Mouse (Mus musculus): ENCODE measurements around the gene Cpeb1. TPM values are rescaled to one million over a fixed set of nuclear protein-coding genes. Genes with fewer than 3 reads are reported as not detected.
"Not testable (repeated sequence)": the region's sequence is repeated elsewhere in the genome, so short reads cannot be mapped to it uniquely, and the experiment has no call there.

Cpeb1 gene
- polyA plus RNA-seq, 1 experiment from 2014 or later: 2.9 TPM

GRCm38 (mm10) chr7:81479531-81480090 lies 24.3 kb upstream of the Cpeb1 start:
- Histone ChIP-seq H3K4me1 (ENCODE audit: control insufficient read depth, insufficient read depth, low read length) (no peaks in the 10 kb centered on the region), H3K4me3 (ENCODE audit: low read depth, low read length) (no peak overlapping the region), H3K4me2 (no peak overlapping the region), H3K36me3 (ENCODE audit: control insufficient read depth, insufficient read depth, low read length) (no peaks in the 10 kb centered on the region), H3K27ac (ENCODE audit: low read depth, low read length) (no peak overlapping the region), H3K9me3 (replicated peaks; ENCODE audit: control insufficient read depth, low read length) (no peaks in the 10 kb centered on the region), H3K27me3 (ENCODE audit: control insufficient read depth, insufficient read depth, low read length) (peaks cover 20% of the 10 kb centered on the region), H3K9ac (ENCODE audit: low read depth, low read length) (no peak overlapping the region)
- whole genome bisulfite sequencing (ENCODE audit: insufficient replicate concordance): 65% methylated on average over 3 of the region's 3 CpGs
- ATAC-seq (replicated peaks; ENCODE audit: insufficient number of reproducible peaks, low FRiP score, low TSS enrichment): no peak

DNA sequence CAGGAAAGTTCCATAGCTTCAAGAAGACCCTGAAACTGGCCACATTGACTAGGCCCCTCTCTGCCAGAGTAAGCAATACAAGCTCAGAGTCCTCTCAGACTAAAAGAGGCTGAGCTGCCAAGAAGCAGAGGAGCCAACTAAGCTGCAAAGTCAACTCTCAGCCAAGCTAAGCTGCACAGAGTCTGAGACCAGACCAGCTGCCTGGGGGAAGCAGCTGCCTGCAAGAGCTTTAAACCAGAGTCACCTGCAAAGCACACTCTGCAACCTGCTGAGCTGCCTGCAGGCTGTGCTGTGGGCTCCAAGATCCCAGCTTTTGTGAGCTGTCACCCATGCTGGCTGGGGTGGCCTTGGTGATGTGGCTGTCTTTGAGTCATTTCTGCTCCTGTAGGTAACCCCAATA lies 23.0 kb upstream of the Cpeb1 start:
- H3K9ac ChIP-seq (ENCODE audit: low read depth, low read length); H3K4me1 ChIP-seq (ENCODE audit: control insufficient read depth, insufficient read depth, low read length); H3K36me3 ChIP-seq (ENCODE audit: control insufficient read depth, insufficient read depth, low read length); H3K4me3 ChIP-seq (ENCODE audit: low read depth, low read length); ATAC-seq (replicated peaks; ENCODE audit: insufficient number of reproducible peaks, low FRiP score, low TSS enrichment); H3K27ac ChIP-seq (ENCODE audit: low read depth, low read length); H3K9me3 ChIP-seq (replicated peaks; ENCODE audit: control insufficient read depth, low read length); H3K4me2 ChIP-seq: not testable (repeated sequence)
- H3K27me3 ChIP-seq (ENCODE audit: control insufficient read depth, insufficient read depth, low read length): peaks cover 20% of the 10 kb centered on the region

GRCm38 (mm10) chr7:81476833-81477232 lies 21.6 kb upstream of the Cpeb1 start:
- no peak for ATAC-seq (replicated peaks; ENCODE audit: insufficient number of reproducible peaks, low FRiP score, low TSS enrichment)
- WGBS (ENCODE audit: insufficient replicate concordance): 7% methylated on average over 24 of the region's 24 CpGs
- H3K27ac ChIP-seq (ENCODE audit: low read depth, low read length): no peak overlapping the region
- H3K9me3 ChIP-seq (replicated peaks; ENCODE audit: control insufficient read depth, low read length): no peaks in the 10 kb centered on the region
- H3K4me3 ChIP-seq (ENCODE audit: low read depth, low read length): 0 out of 2 replicates have a peak overlapping the region, but pooled peaks have one; percentile 14
- H3K36me3 ChIP-seq (ENCODE audit: control insufficient read depth, insufficient read depth, low read length): no peaks in the 10 kb centered on the region
- H3K9ac ChIP-seq (ENCODE audit: low read depth, low read length): no peak overlapping the region
- H3K4me1 ChIP-seq (ENCODE audit: control insufficient read depth, insufficient read depth, low read length): no peaks in the 10 kb centered on the region
- peak overlapping the region; percentile 49 for H3K4me2 ChIP-seq
- peaks cover 20% of the 10 kb centered on the region for H3K27me3 ChIP-seq (ENCODE audit: control insufficient read depth, insufficient read depth, low read length)

GRCm38 (mm10) chr7:81475221-81475620 lies 20.0 kb upstream of the Cpeb1 start:
- WGBS (ENCODE audit: insufficient replicate concordance): 64% methylated on average over 3 of the region's 3 CpGs
- H3K27me3 ChIP-seq (ENCODE audit: control insufficient read depth, insufficient read depth, low read length): peaks cover 20% of the 10 kb centered on the region

GRCm38 (mm10) chr7:81464906-81465450 lies 9.7 kb upstream of the Cpeb1 start:
- peaks cover 3% of the 10 kb centered on the region; the same call in 1 of the 2 replicates for H3K27me3 ChIP-seq (ENCODE audit: control insufficient read depth, insufficient read depth, low read length)
- H3K4me1 ChIP-seq (ENCODE audit: control insufficient read depth, insufficient read depth, low read length): no peaks in the 10 kb centered on the region
- no peaks in the 10 kb centered on the region for H3K9me3 ChIP-seq (replicated peaks; ENCODE audit: control insufficient read depth, low read length)
- H3K9ac ChIP-seq (ENCODE audit: low read depth, low read length): no peak overlapping the region
- no peak for ATAC-seq (replicated peaks; ENCODE audit: insufficient number of reproducible peaks, low FRiP score, low TSS enrichment)
- no peak overlapping the region for H3K4me3 ChIP-seq (ENCODE audit: low read depth, low read length)
- H3K36me3 ChIP-seq (ENCODE audit: control insufficient read depth, insufficient read depth, low read length): no peaks in the 10 kb centered on the region
- H3K4me2 ChIP-seq: no peak overlapping the region
- WGBS (ENCODE audit: insufficient replicate concordance): 65% methylated on average over 9 of the region's 9 CpGs
- H3K27ac ChIP-seq (ENCODE audit: low read depth, low read length): no peak overlapping the region

More at GRCm38 (mm10) chr7:81475221-81475620, 20.0 kb upstream of the Cpeb1 start:
- Histone ChIP-seq H3K9me3 (replicated peaks; ENCODE audit: control insufficient read depth, low read length) (no peaks in the 10 kb centered on the region), H3K9ac (ENCODE audit: low read depth, low read length) (no peak overlapping the region), H3K4me1 (ENCODE audit: control insufficient read depth, insufficient read depth, low read length) (no peaks in the 10 kb centered on the region), H3K4me2 (no peak overlapping the region), H3K36me3 (ENCODE audit: control insufficient read depth, insufficient read depth, low read length) (no peaks in the 10 kb centered on the region), H3K4me3 (ENCODE audit: low read depth, low read length) (no peak overlapping the region), H3K27ac (ENCODE audit: low read depth, low read length) (no peak overlapping the region)
- ATAC-seq (replicated peaks; ENCODE audit: insufficient number of reproducible peaks, low FRiP score, low TSS enrichment): no peak

DNA sequence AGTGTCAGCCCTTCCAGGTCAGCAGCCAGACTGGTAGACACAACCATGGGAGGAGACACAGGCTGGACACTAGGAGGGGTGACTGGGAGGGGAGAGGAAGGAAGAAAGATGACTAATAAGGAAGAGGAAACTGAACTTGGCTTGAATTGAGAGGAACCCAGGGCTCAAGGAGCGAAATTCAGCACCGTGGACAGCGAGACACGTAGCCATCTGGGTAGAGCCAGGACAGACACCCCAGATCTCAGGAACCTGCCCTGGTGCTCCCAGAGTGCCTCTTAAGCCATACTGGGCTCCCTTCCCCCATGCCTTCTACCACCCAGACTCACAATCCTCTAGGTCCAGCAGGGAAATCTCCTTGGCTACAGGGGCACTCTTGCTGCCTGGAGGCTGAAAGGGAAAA lies 8.9 kb upstream of the Cpeb1 start:
- Histone ChIP-seq H3K9ac (ENCODE audit: low read depth, low read length) (no peak overlapping the region), H3K27ac (ENCODE audit: low read depth, low read length) (no peak overlapping the region), H3K36me3 (ENCODE audit: control insufficient read depth, insufficient read depth, low read length) (no peaks in the 10 kb centered on the region), H3K4me3 (ENCODE audit: low read depth, low read length) (no peak overlapping the region), H3K4me2 (no peak overlapping the region), H3K9me3 (replicated peaks; ENCODE audit: control insufficient read depth, low read length) (no peaks in the 10 kb centered on the region), H3K4me1 (ENCODE audit: control insufficient read depth, insufficient read depth, low read length) (no peaks in the 10 kb centered on the region), H3K27me3 (ENCODE audit: control insufficient read depth, insufficient read depth, low read length) (peaks cover 4% of the 10 kb centered on the region; the same call in 1 of the 2 replicates)
- no peak for ATAC-seq (replicated peaks; ENCODE audit: insufficient number of reproducible peaks, low FRiP score, low TSS enrichment)
- 6% methylated on average over 4 of the region's 4 CpGs for WGBS (ENCODE audit: insufficient replicate concordance)

- Histone ChIP-seq H3K27me3 (ENCODE audit: control insufficient read depth, insufficient read depth, low read length) (peaks cover 12% of the 10 kb centered on the region), H3K9me3 (replicated peaks; ENCODE audit: control insufficient read depth, low read length) (no peaks in the 10 kb centered on the region), H3K4me2 (no peak overlapping the region), H3K4me1 (ENCODE audit: control insufficient read depth, insufficient read depth, low read length) (no peaks in the 10 kb centered on the region), H3K27ac (ENCODE audit: low read depth, low read length) (no peak overlapping the region), H3K4me3 (ENCODE audit: low read depth, low read length) (no peak overlapping the region), H3K36me3 (ENCODE audit: control insufficient read depth, insufficient read depth, low read length) (no peaks in the 10 kb centered on the region), H3K9ac (ENCODE audit: low read depth, low read length) (no peak overlapping the region)
- no peak for ATAC-seq (replicated peaks; ENCODE audit: insufficient number of reproducible peaks, low FRiP score, low TSS enrichment)
- 64% methylated on average over 3 of the region's 3 CpGs for WGBS (ENCODE audit: insufficient replicate concordance)
Measured at GRCm38 (mm10) chr7:81462815-81463214, 7.5 kb upstream of the Cpeb1 start.

- H3K27ac ChIP-seq (ENCODE audit: low read depth, low read length): no peak overlapping the region
- peak; percentile 43 for ATAC-seq (replicated peaks; ENCODE audit: insufficient number of reproducible peaks, low FRiP score, low TSS enrichment)
- no peaks in the 10 kb centered on the region for H3K9me3 ChIP-seq (replicated peaks; ENCODE audit: control insufficient read depth, low read length)
- WGBS (ENCODE audit: insufficient replicate concordance): 1% methylated on average over 62 of the region's 87 CpGs
- H3K27me3 ChIP-seq (ENCODE audit: control insufficient read depth, insufficient read depth, low read length): peaks cover 69% of the 10 kb centered on the region
- H3K36me3 ChIP-seq (ENCODE audit: control insufficient read depth, insufficient read depth, low read length): no peaks in the 10 kb centered on the region
- H3K9ac ChIP-seq (ENCODE audit: low read depth, low read length): peak overlapping the region; percentile 22; the same call in 1 of the 2 replicates
- H3K4me3 ChIP-seq (ENCODE audit: low read depth, low read length): peak overlapping the region; percentile 63
- peaks cover 17% of the 10 kb centered on the region for H3K4me1 ChIP-seq (ENCODE audit: control insufficient read depth, insufficient read depth, low read length)
- H3K4me2 ChIP-seq: peak overlapping the region; percentile 93
Measured at GRCm38 (mm10) chr7:81454331-81455039, 780 bp downstream of the Cpeb1 start.
